Mouse (Mus musculus): Measurements from ENCODE around the gene Etfa. TPM values are rescaled to one million over a fixed set of nuclear protein-coding genes. Genes with fewer than 3 reads are reported as not detected.

The Etfa gene
- polyA plus RNA-seq, 1 experiment from 2014 or later, result 336 TPM

DNA sequence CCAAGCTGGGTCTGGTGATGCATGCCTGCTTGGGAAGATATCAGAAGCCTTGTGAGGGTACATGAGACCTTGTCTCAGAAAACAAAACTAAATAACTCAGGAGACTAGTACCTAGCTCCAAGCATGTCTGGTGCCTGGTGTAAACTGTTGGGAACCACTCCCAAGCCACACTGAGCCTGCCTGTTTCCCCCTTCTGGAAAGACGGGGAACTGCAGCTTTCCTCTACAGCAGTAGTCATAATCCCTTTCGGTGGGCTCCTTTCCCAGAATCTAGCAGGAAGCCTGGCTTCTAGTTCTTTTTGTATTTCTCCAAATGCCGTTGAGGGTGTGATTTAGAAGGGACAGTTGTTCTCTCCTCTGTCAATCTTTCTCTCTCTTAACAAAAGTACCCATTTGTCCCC lies 23.9 kb upstream of the Etfa start:
- 23% methylated on average over 3 of the region's 3 CpGs for WGBS
- no peaks in the 10 kb centered on the region for H3K4me1 ChIP-seq (replicated peaks; ENCODE audit: control insufficient read depth, insufficient read depth, low read length)

DNA sequence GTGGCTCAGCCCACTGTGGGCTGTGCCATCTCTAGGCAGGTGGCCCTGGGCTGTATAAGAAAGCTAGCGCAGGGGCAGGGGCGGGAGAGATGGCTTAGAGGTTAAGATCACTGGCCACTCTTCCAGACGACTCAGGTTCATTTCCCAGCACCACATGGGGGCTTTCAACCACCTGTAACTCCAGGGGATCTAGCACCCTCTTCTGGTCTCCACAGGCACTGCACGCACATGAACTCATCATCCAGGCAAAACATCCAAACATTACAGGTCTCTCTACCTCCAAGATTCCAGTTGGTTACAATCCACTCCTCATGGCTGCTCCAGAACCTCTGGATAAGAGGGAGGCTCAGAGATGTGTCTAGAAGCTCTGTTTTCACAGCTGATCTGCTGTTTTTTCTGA lies 13.7 kb upstream of the Etfa start:
- Histone ChIP-seq H3K27me3 (replicated peaks; ENCODE audit: control insufficient read depth, insufficient read depth, low read length) (no peaks in the 10 kb centered on the region), H3K27ac (ENCODE audit: low read depth, low read length) (no peak overlapping the region), H3K4me2 (replicated peaks; ENCODE audit: low read depth) (no peak overlapping the region), H3K9ac (ENCODE audit: low read depth, low read length) (no peak overlapping the region), H3K9me3 (ENCODE audit: control insufficient read depth) (no peaks in the 10 kb centered on the region), H3K4me1 (replicated peaks; ENCODE audit: control insufficient read depth, insufficient read depth, low read length) (no peaks in the 10 kb centered on the region), H3K36me3 (ENCODE audit: control insufficient read depth, insufficient read depth) (no peaks in the 10 kb centered on the region), H3K4me3 (ENCODE audit: low read depth, low read length) (no peak overlapping the region)
- no peak for ATAC-seq
- TF ChIP-seq CTCF (IDR thresholded peaks at IDR 0.05; ENCODE audit: low read depth), result peak; percentile 67
- 62% methylated on average over 4 of the region's 4 CpGs for WGBS

More for the DNA sequence above, 23.9 kb upstream of the Etfa start:
- Histone ChIP-seq H3K36me3 (ENCODE audit: control insufficient read depth, insufficient read depth) (no peaks in the 10 kb centered on the region), H3K4me3 (ENCODE audit: low read depth, low read length) (no peak overlapping the region), H3K27me3 (replicated peaks; ENCODE audit: control insufficient read depth, insufficient read depth, low read length) (peaks cover 36% of the 10 kb centered on the region), H3K9me3 (ENCODE audit: control insufficient read depth) (no peaks in the 10 kb centered on the region), H3K4me2 (replicated peaks; ENCODE audit: low read depth) (no peak overlapping the region), H3K9ac (ENCODE audit: low read depth, low read length) (no peak overlapping the region), H3K27ac (ENCODE audit: low read depth, low read length) (no peak overlapping the region; the same call in 1 of the 2 replicates)
- TF ChIP-seq CTCF (IDR thresholded peaks at IDR 0.05; ENCODE audit: low read depth), result peak; percentile 86
- ATAC-seq, result 0 out of 2 replicates have a peak, but pooled peaks have one; percentile 44

DNA sequence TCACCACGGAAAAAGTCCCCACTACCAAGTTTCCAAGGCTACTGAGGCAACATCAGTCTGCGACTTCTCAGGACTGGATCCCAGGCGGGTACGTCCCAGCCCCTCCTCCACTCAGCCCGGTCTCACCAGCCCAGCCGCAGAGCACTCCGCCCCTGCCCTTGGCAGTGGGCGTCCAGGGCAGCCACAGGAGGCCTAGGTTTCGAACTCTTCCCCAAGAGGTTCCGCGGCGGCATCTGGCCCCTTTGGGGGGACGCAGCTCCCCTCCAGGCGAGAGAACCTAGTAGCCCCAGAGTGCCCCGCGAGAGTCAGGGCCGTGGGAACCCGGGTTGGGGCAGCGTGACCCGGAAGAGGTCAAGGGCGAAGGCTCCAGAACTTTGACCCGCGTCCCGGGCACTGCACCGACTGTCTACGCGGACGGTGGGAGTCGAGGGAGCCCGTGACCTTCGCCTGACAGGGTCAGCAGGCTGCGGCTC lies 486 bp downstream of the Etfa start:
- peak overlapping the region; percentile 85 for H3K4me3 ChIP-seq (ENCODE audit: low read depth, low read length)
- H3K9ac ChIP-seq (ENCODE audit: low read depth, low read length), result peak overlapping the region; percentile 85

DNA sequence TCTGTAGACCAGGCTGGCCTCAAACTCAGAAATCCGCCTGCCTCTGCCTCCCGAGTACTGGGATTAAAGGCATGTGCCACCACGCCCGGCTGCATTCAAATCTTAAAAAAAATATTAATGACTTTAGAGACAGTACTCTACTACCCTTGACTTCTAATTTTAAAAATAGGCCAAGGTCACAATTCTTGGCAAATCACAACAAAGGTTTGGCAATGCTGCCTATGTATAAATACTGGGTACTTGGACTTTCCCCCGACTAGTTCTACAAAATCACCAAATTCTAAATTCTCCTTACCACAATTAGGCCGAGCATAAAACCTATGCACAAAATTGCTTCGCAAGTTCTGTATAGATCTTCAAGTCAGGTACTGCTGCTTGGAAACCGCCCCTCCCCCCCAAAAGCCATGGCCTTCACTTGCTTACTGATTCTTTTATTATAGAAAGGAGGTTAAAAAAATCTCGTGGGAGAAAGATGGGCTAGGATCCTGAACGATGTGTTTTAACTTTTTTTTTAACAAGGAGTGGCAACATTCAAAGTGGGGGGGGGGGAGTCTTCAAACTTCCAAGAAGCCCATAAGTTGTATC lies 1.3 kb downstream of the Etfa start:
- no peak overlapping the region for H3K27ac ChIP-seq (ENCODE audit: low read depth, low read length)
- no peaks in the 10 kb centered on the region for H3K9me3 ChIP-seq (ENCODE audit: control insufficient read depth)
- no peaks in the 10 kb centered on the region; the same call in 1 of the 2 replicates for H3K27me3 ChIP-seq (replicated peaks; ENCODE audit: control insufficient read depth, insufficient read depth, low read length)
- no peaks in the 10 kb centered on the region; the same call in 1 of the 2 replicates for H3K4me1 ChIP-seq (replicated peaks; ENCODE audit: control insufficient read depth, insufficient read depth, low read length)
- peak overlapping the region; percentile 85 for H3K4me3 ChIP-seq (ENCODE audit: low read depth, low read length)
- ATAC-seq, result no peak
- H3K9ac ChIP-seq (ENCODE audit: low read depth, low read length), result peak overlapping the region; percentile 85; the same call in 1 of the 2 replicates
- peak overlapping the region; percentile 86 for H3K4me2 ChIP-seq (replicated peaks; ENCODE audit: low read depth)
- WGBS, result 75% methylated on average over 10 of the region's 10 CpGs
- no peaks in the 10 kb centered on the region for H3K36me3 ChIP-seq (ENCODE audit: control insufficient read depth, insufficient read depth)
- no peak for TF ChIP-seq CTCF (IDR thresholded peaks at IDR 0.05; ENCODE audit: low read depth)

More for the DNA sequence above, 486 bp downstream of the Etfa start:
- TF ChIP-seq CTCF (IDR thresholded peaks at IDR 0.05; ENCODE audit: low read depth), result no peak
- H3K4me2 ChIP-seq (replicated peaks; ENCODE audit: low read depth), result peak overlapping the region; percentile 86
- H3K9me3 ChIP-seq (ENCODE audit: control insufficient read depth), result no peaks in the 10 kb centered on the region
- peak; percentile 74 for ATAC-seq
- peak overlapping the region; percentile 86 for H3K27ac ChIP-seq (ENCODE audit: low read depth, low read length)
- WGBS, result under 1% methylated on average over 32 of the region's 32 CpGs
- H3K36me3 ChIP-seq (ENCODE audit: control insufficient read depth, insufficient read depth), result no peaks in the 10 kb centered on the region
- H3K4me1 ChIP-seq (replicated peaks; ENCODE audit: control insufficient read depth, insufficient read depth, low read length), result no peaks in the 10 kb centered on the region; the same call in 1 of the 2 replicates
- H3K27me3 ChIP-seq (replicated peaks; ENCODE audit: control insufficient read depth, insufficient read depth, low read length), result no peaks in the 10 kb centered on the region; the same call in 1 of the 2 replicates

DNA sequence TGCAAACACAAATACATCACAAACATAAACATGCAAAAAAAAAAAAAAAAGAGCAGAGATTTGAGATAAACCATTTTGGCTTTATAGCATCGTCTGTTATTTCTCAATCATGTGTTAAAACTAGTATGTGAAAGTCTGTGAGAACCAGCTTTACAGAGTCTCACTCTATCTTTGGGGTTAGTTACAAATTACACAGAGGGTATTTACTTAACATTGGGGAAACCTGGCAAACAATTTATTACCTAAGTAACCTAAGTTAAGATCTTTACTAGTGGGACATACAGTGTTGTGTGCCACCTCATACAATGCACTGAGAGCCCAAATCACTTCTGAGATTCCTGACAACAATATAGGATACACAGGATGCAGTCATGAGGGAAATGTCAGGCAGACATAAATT lies 2.3 kb downstream of the Etfa start:
- Histone ChIP-seq H3K36me3 (ENCODE audit: control insufficient read depth, insufficient read depth) (no peaks in the 10 kb centered on the region), H3K27me3 (replicated peaks; ENCODE audit: control insufficient read depth, insufficient read depth, low read length) (no peaks in the 10 kb centered on the region; the same call in 1 of the 2 replicates), H3K4me3 (ENCODE audit: low read depth, low read length) (no peak overlapping the region), H3K4me2 (replicated peaks; ENCODE audit: low read depth) (no peak overlapping the region), H3K4me1 (replicated peaks; ENCODE audit: control insufficient read depth, insufficient read depth, low read length) (no peaks in the 10 kb centered on the region; the same call in 1 of the 2 replicates), H3K27ac (ENCODE audit: low read depth, low read length) (no peak overlapping the region), H3K9me3 (ENCODE audit: control insufficient read depth) (no peaks in the 10 kb centered on the region), H3K9ac (ENCODE audit: low read depth, low read length) (no peak overlapping the region)
- 39% methylated on average over 1 of the region's 1 CpGs for WGBS
- TF ChIP-seq CTCF (IDR thresholded peaks at IDR 0.05; ENCODE audit: low read depth), result no peak
- no peak for ATAC-seq

DNA sequence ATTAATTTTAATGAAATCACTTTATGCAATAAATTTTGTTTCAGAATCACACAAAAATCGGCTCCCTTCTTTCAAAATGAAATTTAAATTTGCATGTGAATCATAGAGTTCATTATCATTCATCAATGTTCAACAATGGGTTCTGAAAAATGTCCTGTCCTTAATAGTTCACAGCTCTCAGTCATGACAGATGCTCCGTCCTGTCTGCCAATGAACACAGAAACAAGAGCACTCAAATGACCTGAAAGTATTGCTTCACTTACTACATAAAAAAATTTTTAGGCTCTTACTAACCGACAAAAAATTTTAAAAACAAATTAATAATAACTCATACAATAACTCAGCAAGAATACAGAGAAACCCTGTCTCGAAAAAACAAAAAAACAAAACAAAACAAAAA lies 3.3 kb downstream of the Etfa start:
- 75% methylated on average over 4 of the region's 4 CpGs for WGBS
- no peaks in the 10 kb centered on the region; the same call in 1 of the 2 replicates for H3K27me3 ChIP-seq (replicated peaks; ENCODE audit: control insufficient read depth, insufficient read depth, low read length)
- no peak overlapping the region for H3K9ac ChIP-seq (ENCODE audit: low read depth, low read length)
- H3K36me3 ChIP-seq (ENCODE audit: control insufficient read depth, insufficient read depth), result no peaks in the 10 kb centered on the region
- no peak for ATAC-seq
- H3K27ac ChIP-seq (ENCODE audit: low read depth, low read length), result no peak overlapping the region
- H3K4me1 ChIP-seq (replicated peaks; ENCODE audit: control insufficient read depth, insufficient read depth, low read length), result no peaks in the 10 kb centered on the region; the same call in 1 of the 2 replicates
- TF ChIP-seq CTCF (IDR thresholded peaks at IDR 0.05; ENCODE audit: low read depth), result no peak
- no peak overlapping the region for H3K4me2 ChIP-seq (replicated peaks; ENCODE audit: low read depth)
- no peak overlapping the region for H3K4me3 ChIP-seq (ENCODE audit: low read depth, low read length)
- no peaks in the 10 kb centered on the region for H3K9me3 ChIP-seq (ENCODE audit: control insufficient read depth)

Measured in intestine, postnatal 0 days (tissue).